Mouse (Mus musculus) adrenal gland, postnatal 14 days (tissue): ENCODE results near the gene Acvr1. TPM values are rescaled to one million over a fixed set of nuclear protein-coding genes. Genes with fewer than 3 reads are reported as not detected.

ENCODE experiments used
- DNase-seq: peaks from one replicate; pipeline ENCODE4 v3.0.0; 2021; ENCODE audit warnings: mixed read lengths
- long read RNA-seq, 2 experiments: library from polyadenylated mRNA; stranded (forward); transcript quantifications; one replicate each; pipeline ENCODE4 v2.0.0; 2021
- total RNA-seq: library from RNA; stranded (reverse); gene quantifications from 2 replicates; pipeline ENCODE4 v1.2.3, GENCODE M21; 2021

The Acvr1 gene
- 45.0 and 50.3 TPM in 2 replicates for total RNA-seq
- long read RNA-seq, experiment 1, transcript Acvr1-204 (12 exons, 3,050 nt): minor isoform, 10 of 40 reads
- long read RNA-seq, experiment 1, transcript Acvr1-201 (11 exons, 2,394 nt): major isoform, 18 of 40 reads
- long read RNA-seq, experiment 1, partial matches to known transcripts: 3 of 40 reads
- long read RNA-seq, experiment 1, other reads (novel, unspliced or antisense): 9 of 40 reads
- long read RNA-seq, experiment 2, transcript Acvr1-201 (11 exons, 2,394 nt): major isoform, 14 of 32 reads
- long read RNA-seq, experiment 2, transcript Acvr1-204 (12 exons, 3,050 nt): minor isoform, 7 of 32 reads
- long read RNA-seq, experiment 2, partial matches to known transcripts: 9 of 32 reads
- long read RNA-seq, experiment 2, other reads (novel, unspliced or antisense): 2 of 32 reads

GRCm38 (mm10) chr2:58567066-58567810 is at the start of gene Acvr1, which contains the start of gene Upp2:
Acvr1 (minus strand) TSS chr2:58567157.
Upp2 (plus strand) TSS chr2:58567298.
- DNase-seq: peak; percentile 94

GRCm38 (mm10) chr2:58615766-58616165 is 48.8 kb upstream of the Acvr1 start:
- DNase-seq: no peak

- DNase-seq: no peak
Observed at GRCm38 (mm10) chr2:58614851-58615250, 47.9 kb upstream of the Acvr1 start.

DNA sequence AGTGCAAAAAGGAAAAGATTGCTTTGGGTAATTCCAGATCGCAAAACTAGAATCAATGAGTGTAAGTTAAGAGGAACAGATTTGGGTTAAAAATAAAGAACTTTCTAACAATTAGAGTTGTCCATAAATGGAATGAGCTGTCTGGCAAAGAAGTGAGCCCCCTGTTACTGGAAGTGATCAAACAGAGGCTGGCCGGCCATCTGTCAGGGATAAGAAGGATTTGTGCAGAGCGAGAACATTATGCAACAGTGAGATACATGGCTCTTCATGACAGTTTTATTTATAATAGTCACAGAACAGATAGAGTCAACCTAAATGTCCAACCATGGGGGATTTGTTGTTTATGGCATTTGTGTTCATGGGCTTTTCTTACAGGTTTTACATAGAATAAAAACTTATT is 46.8 kb upstream of the Acvr1 start:
- no peak for DNase-seq

DNA sequence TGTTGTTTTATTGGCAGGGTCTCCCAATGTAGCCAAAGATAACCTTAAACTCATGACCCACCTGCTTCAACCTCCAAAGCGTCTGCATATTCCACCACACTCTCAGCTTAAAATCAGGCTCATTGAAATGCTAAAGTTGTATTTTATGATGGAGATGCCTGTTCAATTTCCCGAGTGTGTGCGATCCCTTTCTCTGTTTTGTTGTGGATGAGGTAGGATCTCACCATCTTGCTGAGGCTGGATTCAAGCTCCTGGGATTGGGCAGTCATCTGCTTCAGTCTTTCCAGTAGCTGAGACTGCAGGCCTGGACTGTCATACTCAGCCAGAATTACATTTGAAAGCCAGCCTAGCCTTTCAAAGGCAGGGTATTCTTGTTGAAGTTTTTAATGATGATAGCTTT is 37.8 kb upstream of the Acvr1 start:
- no peak for DNase-seq

- DNase-seq: no peak
Observed at GRCm38 (mm10) chr2:58603379-58603778, 36.4 kb upstream of the Acvr1 start.

GRCm38 (mm10) chr2:58601382-58601781 is 34.4 kb upstream of the Acvr1 start:
- DNase-seq: no peak

GRCm38 (mm10) chr2:58599639-58600038 is 32.7 kb upstream of the Acvr1 start:
- no peak for DNase-seq

DNA sequence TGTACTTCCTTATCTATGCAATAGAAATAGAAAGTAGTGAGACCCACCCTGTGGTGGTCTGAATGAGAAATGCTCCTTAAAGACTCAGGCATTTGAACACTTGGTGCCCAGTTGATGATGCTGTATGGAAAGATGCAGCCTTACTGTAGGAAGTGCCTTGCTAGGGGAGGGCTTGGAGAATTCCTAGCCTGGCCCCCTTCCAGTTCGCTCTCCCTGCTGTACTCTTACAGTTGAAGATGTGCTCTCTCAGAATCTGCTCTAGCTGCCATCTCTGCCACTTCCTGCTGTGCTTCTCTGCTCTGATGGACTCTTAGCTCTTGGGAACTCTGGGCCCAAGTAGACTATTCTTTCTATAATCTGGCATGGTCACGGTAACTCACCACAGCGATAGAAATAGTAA is 30.6 kb upstream of the Acvr1 start:
- DNase-seq: no peak

GRCm38 (mm10) chr2:58596774-58597342 is 29.9 kb upstream of the Acvr1 start:
- DNase-seq: peak; percentile 64

DNA sequence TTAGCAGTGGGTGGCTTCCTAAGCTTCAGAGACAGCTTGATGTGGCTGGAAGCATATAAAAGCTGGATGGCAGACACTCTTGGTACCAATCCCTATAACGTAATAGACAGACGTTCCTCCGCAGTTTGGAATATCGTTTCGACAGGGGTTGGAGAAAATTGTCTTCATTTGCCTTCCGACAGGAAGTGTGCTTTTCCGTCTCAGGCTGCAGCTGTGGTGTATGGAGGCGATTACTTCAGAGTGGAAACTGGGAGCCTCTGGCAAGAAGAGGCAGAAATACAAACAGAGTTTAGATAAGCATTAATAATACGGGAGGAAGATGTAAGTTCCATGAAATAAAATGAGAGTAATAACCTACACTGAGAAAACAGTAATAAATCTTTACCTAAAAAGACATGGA is 28.4 kb upstream of the Acvr1 start:
- DNase-seq: no peak

GRCm38 (mm10) chr2:58590055-58590454 is 23.1 kb upstream of the Acvr1 start:
- no peak for DNase-seq

DNA sequence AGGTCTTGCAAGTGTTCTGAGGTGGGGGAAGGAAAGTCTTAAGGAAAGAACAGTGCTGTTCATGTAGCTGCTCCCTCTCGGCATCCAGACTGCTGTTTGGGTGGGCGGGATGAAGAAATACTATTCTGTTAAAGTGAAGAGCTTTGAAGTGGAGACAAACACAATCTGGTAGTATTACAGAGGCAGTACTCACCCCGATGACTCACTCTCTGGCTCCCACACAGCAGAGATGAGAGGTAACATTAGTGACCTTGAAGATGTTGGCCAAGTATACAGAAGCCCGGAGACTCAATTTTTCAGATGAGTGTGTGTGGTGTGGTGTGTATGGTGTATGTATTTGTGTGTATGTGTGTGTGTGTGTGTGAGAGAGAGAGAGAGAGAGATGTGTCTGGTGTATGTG is 22.7 kb upstream of the Acvr1 start:
- peak; percentile 71 for DNase-seq

DNA sequence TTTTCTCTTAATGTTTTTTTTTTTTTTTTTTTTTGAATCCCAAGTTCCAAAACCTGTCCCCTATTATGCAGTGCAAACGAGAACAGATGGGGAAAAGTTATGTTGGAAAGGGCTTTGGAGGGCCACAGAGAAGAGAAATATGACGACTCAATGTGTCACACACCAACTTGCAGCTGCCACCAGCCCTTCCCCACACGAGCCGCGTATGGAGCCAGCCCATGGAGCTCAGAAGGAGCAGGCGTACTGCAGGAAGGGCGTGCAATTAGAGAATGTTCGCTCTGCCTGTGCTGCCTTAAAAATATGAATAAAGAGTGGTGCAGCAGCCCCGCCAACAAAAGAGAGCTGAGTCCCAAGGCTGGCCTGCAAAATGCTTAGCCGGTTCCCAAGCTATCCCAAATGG is 19.4 kb upstream of the Acvr1 start:
- DNase-seq: no peak

GRCm38 (mm10) chr2:58574167-58574566 is 7.2 kb upstream of the Acvr1 start:
- peak; percentile 53 for DNase-seq

GRCm38 (mm10) chr2:58568841-58569645 is 2.1 kb upstream of the Acvr1 start:
- DNase-seq: no peak

DNA sequence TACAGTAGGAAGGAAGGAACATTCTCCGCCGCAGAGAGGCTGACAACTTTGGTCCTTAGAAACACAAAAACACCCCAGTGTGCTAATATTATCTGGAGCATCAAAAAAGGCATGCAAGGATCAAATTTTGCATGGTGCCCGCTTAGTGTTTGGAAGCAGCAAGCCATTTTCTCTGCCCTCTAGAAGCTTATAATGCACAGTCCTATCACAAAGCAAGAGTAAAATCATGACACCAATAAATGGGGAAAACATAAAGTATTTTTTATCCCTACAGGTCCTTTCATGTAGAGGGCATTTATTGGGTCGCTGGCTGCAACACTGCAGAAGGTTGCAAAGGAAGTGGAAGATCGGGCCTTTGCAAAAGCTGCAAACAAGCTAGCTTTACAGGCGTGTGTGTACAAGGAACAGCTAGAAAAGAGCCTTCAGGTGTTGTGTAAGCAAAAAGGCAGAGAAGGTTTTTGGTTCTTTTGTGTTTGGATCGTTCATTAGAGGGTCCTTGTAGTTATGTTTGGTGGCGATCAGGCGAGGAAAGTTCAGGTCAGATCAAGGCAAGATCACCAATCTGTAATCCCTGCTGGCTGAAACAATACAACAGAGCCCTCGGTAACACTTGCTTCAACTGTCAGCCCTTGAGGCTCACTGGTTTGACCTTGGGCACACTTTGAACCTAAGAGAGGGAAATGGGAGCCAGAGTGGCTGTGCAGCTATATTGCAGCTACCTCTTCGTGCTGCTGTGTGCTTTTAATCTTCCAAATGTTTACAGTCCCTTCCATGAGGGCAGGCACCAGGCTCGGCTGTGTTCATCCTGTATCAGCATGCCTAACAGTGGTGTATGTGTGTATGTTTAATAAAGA is 1.1 kb upstream of the Acvr1 start:
- peak; percentile 63 for DNase-seq

- DNase-seq: peak; percentile 87
Observed at GRCm38 (mm10) chr2:58566410-58567065, 419 bp downstream of the Acvr1 start.

GRCm38 (mm10) chr2:58566049-58566409 is 928 bp downstream of the Acvr1 start:
- DNase-seq: no peak

DNA sequence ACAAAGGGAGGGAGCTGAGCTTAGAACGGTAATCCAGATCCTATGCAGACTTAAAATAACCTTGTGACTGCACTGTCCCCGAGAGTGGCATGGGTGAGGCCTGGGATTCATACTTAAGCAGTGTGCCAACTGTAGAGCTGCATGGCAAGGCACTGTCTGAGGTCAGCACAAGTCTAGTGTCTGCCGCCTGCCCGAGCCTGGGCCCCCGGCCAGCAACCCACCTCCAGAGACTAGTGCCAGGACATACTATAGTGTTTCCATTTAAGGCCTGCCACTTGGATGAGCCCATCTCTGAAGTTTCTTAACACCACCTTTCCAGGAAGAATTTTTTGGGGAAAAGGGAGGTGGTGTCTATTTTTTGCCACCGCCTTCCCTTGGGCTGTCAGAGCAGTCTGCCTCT is 1.7 kb downstream of the Acvr1 start:
- peak; percentile 60 for DNase-seq

- DNase-seq: no peak
Observed at GRCm38 (mm10) chr2:58562137-58562536, 4.8 kb downstream of the Acvr1 start.
